Mouse (Mus musculus) CD4-positive, CD25-positive, alpha-beta regulatory T cell, adult 2 months (primary cell): ENCODE measurements around the gene Lrrc15.

ENCODE experiments used
- DNase-seq: peaks from one replicate; pipeline ENCODE4 v3.0.0-alpha.2; 2012; ENCODE audit warnings: low read depth, low spot score

Lrrc15 gene

GRCm38 (mm10) chr16:30282844-30283495, at the start of gene Lrrc15:
Lrrc15 (minus strand) TSS chr16:30283256.
- peak; percentile 10 for DNase-seq

- peak; percentile 55 for DNase-seq
These were observed 31.2 kb upstream of the Lrrc15 start for GRCm38 (mm10) chr16:30314236-30314635.

GRCm38 (mm10) chr16:30310647-30311046, 27.6 kb upstream of the Lrrc15 start, which contains the start of gene Gp5:
Gp5 (minus strand) TSS chr16:30310779.
- DNase-seq: no peak

GRCm38 (mm10) chr16:30310171-30310515, 27.1 kb upstream of the Lrrc15 start:
- no peak for DNase-seq

- DNase-seq: peak; percentile 36
These were observed 26.5 kb upstream of the Lrrc15 start for GRCm38 (mm10) chr16:30309395-30310170.

DNA sequence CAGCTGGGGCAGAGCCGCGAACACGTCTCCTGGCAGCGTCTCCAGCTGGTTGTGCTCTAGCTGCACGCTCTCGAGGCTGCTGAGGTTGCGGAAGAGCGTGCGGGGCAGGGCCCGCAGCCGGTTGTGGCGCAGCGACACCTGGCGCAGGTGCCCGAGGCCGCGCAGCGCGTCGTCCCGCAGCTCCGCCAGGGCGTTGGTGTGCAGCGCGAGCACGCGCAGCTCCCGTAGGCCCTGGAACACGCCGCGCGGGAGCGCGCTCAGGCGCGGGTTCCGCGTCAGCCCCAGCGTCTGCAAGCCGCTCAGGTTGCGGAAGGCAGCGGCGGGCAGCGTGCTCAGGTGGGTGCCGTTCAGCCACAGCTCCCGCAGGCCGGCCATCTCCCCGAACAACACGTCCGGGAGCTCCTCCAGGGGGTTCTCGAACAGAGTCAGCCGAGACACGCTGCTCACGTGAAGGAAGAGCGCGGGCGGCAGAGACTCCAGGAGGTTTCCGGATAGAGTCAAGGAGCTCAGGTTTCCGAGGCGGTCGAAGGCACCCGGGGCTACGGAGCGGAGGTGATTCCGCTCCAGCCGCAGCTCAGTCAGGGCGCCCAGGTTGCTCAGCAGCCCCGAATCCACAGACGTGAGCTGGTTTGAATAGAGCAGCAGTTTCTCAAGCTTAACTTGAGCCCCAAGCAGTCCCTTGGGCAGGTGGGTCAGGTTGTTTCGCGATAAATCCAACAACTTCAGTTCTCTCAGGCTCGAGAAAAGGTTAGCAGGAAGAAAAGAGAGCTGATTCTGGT, 25.7 kb upstream of the Lrrc15 start:
- peak; percentile 65 for DNase-seq

GRCm38 (mm10) chr16:30307961-30308615, 25.0 kb upstream of the Lrrc15 start:
- DNase-seq: no peak

DNA sequence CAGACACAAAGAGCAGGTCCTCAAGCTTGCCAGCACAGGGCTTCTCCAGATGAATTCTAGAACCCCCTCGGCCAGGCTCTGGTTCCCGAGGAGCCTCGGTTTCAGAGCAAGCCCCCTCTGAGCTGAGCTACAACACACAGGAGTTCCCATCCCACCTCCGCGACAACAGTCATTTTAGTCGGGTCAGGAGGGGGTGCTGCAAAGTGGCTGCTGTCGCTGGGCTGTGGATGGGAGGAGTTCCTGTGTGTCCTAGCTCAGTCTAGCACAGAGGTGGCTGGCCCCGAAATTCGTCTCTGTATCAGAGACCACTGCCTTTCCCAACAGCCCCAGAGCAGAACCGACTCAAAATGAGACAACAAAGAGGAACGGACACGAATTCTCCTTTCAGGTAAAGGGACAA, 24.2 kb upstream of the Lrrc15 start:
- DNase-seq: no peak

DNA sequence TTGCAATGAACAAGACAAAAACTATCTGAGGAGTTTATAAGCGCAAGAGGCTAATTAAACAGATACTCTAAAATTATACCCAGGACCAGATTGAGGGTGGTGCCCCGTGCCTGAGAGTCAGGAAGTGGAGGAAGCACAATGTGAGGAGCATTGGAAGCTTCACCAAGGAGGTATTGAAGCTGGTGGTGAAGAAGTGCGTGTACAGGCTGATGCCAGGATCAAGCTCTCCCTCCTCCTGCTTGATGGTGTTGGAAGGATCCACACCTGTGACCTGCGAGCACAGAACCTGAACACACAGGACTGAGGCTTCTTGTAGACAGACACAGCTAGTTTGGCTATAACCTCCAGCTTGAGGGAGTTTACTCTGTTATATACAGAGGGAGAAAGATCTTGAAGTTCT, 23.0 kb upstream of the Lrrc15 start:
- DNase-seq: no peak

GRCm38 (mm10) chr16:30304236-30304635, 21.2 kb upstream of the Lrrc15 start:
- no peak for DNase-seq

DNA sequence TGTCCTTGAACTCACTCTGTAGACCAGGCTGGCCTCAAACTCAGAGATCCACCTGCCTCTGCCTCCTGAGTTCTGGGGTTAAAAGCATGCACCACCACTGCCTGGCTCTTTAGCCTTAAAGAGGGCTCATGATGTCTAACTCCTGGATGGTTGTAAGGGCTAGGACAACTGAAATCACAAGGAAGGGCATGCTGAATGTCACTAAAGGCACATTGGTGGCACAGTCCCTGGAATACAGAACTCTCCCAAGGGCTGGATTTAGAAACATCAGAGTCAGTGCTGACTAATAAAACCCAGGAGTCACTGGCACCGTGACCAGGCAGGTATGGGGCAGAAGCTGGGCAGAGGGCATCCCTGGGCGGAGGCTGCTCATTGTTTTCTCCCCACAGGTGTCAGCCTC, 20.4 kb upstream of the Lrrc15 start:
- DNase-seq: no peak

DNA sequence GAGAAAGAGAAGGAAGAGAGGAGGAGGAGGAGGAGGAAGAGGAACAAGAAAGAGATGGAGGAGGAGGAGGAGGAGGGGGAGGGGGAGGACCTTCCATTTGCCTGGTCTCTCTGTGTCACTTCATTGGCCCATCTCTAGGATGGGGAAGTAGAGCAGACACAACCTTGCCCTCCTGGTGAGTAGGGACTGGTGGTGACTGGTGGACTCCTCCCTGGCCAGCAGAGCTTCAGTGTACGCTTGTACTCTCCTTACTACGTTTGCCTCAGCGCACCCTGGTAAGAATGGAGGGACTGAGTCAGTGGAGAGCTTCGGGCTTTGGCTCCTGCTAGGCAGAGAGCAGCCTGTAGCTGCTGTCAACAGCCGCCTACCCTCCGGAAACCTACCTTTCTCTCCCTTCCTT, 19.6 kb upstream of the Lrrc15 start:
- no peak for DNase-seq

- no peak for DNase-seq
These were observed 16.7 kb upstream of the Lrrc15 start for GRCm38 (mm10) chr16:30299711-30300277.

DNA sequence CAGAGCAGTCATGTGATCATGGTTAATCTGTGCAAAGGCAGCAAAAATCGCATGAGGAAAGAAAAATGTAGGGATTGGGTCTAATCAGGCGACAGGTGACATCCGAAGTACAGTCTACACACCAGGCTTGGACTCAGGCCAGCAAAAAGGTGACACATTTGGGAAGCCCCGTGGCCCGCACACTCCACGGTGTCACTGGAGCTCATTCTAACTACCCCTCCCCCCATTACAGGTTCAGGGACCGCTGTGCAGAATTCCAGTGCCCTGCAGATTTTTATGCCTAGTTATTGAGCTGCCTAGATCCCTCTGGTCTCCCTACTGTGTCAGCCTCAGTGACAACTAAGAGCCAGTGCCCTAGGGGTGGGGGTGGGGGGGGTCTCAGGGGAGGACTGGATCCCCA, 14.4 kb upstream of the Lrrc15 start:
- DNase-seq: no peak

DNA sequence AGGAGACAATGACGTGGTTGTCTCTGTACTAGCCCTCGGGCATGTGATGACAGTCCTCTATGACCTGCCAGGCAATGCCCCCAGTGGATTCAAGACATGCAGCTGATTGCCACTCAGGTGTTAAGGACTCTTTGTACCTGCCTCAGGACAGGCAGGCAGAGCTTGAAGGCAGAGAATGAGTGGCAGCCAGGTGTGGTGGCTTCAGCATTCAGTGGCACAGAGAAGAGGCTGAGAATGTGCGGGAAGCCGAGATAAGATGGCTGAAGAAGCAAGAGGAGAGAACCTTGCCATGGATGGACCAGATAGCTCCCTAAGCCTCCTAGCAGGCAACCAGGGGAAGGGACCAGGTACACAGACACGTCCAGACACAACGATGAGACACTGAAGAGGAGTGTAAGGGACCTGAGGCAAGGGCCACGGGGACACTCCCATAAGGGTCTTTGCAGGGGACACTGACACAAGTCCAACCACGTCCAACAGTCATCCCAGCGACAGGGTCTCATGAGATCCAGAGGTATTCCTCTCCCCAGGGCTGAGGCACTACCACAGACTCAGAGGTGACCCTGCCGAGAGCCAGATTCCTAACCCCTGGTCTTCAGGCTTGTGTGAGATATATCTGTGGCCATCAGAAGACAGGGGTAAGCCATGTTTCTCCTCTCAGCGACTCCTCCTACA, 13.7 kb upstream of the Lrrc15 start:
- DNase-seq: no peak

GRCm38 (mm10) chr16:30295106-30295505, 12.1 kb upstream of the Lrrc15 start:
- DNase-seq: no peak

DNA sequence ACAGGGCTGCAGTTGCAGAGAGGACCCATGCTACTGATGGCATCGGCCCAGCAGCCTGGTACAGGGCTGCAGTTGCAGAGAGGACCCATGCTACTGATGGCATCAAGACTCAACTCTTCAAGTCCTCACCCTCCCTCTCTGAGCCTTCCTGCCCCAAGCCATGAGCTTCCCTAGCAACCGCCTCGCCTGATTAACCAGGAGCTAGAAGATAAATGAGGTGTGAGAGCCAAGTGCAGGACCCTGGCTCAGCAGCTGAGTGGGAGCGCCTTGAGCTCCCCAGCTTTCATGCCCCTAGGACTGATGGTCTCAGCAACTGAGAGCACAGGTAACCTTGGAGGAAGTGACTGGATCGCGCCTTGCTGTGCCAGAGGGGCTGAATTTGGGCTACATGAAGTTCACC, 7.4 kb upstream of the Lrrc15 start:
- DNase-seq: no peak

DNA sequence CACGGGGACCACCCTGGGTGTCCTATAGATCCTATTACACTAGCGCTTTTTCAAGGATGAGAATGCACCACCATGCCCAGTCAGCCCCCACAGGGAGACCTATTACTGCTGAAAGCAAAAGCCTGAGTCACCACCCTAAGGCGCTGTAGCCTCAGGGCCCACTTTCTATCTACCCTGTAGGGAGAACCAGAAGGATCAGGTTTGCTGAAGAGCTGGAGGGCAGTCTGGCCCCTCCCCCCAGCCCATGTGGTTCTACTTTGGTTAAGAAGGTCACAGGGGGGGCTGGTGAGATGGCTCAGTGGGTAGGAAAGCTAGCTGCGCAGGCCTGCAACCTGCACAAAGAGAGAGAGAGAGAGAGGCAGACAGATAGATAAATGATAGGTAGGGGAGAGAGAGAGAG, 2.6 kb upstream of the Lrrc15 start:
- no peak for DNase-seq

- peak; percentile 63 for DNase-seq
These were observed 784 bp upstream of the Lrrc15 start for GRCm38 (mm10) chr16:30283743-30284337.

DNA sequence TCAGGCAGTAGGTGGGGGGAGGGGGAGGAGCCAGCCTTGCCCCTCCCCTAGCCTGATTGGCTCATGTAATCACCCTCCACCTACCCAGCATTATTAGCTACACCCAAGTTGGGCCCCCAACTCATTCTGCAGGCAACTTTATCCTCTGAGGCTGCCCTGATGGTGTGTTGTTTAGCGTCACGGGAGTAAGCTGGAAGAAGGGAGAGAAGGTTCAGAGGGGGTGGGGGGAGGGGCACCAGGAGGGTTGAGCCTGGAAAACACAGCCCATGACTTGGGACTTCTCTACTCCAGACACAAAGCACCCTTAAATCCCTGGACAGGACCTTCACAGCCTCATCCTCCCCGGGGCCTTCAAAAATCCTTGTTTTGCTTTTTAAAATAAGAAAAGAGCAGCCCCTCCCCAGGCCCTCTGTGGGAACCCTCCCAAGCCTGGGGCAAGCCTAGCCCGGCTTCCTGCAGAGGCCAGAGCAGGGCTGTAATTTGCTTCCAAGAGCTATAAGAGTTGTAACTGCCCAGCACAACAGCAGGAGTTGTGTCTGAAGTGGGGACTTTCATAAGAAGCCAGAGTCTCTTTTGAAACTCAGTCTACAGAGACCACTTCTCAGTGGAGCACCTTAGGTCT, 2.3 kb downstream of the Lrrc15 start:
- no peak for DNase-seq
